Mouse (Mus musculus): ENCODE results near the gene Sh3rf1. TPM values are rescaled to one million over a fixed set of nuclear protein-coding genes. Genes with fewer than 3 reads are reported as not detected.

The Sh3rf1 gene
- 7.7 and 7.8 TPM in 2 replicates for polyA plus RNA-seq (2016; fragmentation: Nextera tagmentation; extraction: Ambion mirVana)

- Histone ChIP-seq H3K4me1 (peaks cover 17% of the 10 kb centered on the region), H3K27ac (peak within 1 kb of the TSS; percentile 94), H3K27me3 (ENCODE audit: low read depth, poor library complexity, severe bottlenecking) (0 out of 2 replicates have a peak, but pooled peaks cover 5% of the 10 kb centered on the region), H3K9me3 (replicated peaks) (no peaks in the 10 kb centered on the region), H3K36me3 (0 out of 2 replicates have a peak, but pooled peaks cover 3% of the 10 kb centered on the region), H3K4me3 (peak within 1 kb of the TSS; percentile 88)
- WGBS = under 1% methylated on average over 79 of the region's 84 CpGs
- DNase-seq (ENCODE audit: low spot score) = peak; percentile 85
Measured at GRCm38 (mm10) chr8:61223729-61224379, at the start of gene Sh3rf1. Gene Sh3rf1, plus strand, starts transcription at chr8:61223872.

- no peak overlapping the region for H3K27ac ChIP-seq
- no peaks in the 10 kb centered on the region for H3K36me3 ChIP-seq
- H3K4me3 ChIP-seq = no peak overlapping the region
- peak; percentile 31 for DNase-seq (ENCODE audit: low spot score)
- no peaks in the 10 kb centered on the region for H3K4me1 ChIP-seq
- H3K27me3 ChIP-seq (ENCODE audit: low read depth, poor library complexity, severe bottlenecking) = no peaks in the 10 kb centered on the region
- 57% methylated on average over 7 of the region's 7 CpGs for WGBS
- no peaks in the 10 kb centered on the region for H3K9me3 ChIP-seq (replicated peaks)
Measured at GRCm38 (mm10) chr8:61173921-61174492, 49.7 kb upstream of the Sh3rf1 start.

DNA sequence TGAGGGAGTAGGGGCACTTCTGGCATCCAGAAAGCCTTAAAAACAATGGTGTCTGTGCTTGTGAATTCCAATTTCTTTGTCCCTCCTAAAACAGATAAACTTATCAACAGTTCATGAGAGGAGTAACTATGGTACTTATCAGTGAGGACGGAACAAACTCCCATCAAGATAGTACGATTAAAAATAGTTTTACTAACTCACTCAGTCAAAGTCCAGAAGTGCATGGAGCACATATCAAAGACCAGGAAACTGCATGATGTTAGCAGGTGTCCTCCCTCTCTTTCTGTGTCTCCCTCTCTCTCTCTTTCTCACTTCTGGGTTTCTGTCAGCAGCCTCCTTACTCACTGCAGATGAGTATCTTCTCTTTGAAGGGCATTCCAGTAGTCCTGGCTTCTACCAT lies 47.8 kb upstream of the Sh3rf1 start:
- Histone ChIP-seq H3K4me1 (no peaks in the 10 kb centered on the region), H3K36me3 (no peaks in the 10 kb centered on the region), H3K4me3 (no peak overlapping the region), H3K27ac (no peak overlapping the region), H3K9me3 (replicated peaks) (no peaks in the 10 kb centered on the region), H3K27me3 (ENCODE audit: low read depth, poor library complexity, severe bottlenecking) (no peaks in the 10 kb centered on the region)
- 92% methylated on average over 2 of the region's 2 CpGs for WGBS
- DNase-seq (ENCODE audit: low spot score) = no peak

GRCm38 (mm10) chr8:61177680-61178593 lies 45.7 kb upstream of the Sh3rf1 start:
- H3K27ac ChIP-seq = no peak overlapping the region
- no peak overlapping the region for H3K4me3 ChIP-seq
- H3K27me3 ChIP-seq (ENCODE audit: low read depth, poor library complexity, severe bottlenecking) = no peaks in the 10 kb centered on the region
- H3K9me3 ChIP-seq (replicated peaks) = no peaks in the 10 kb centered on the region
- H3K36me3 ChIP-seq = no peaks in the 10 kb centered on the region
- DNase-seq (ENCODE audit: low spot score) = no peak
- no peaks in the 10 kb centered on the region for H3K4me1 ChIP-seq
- WGBS = 77% methylated on average over 12 of the region's 12 CpGs

GRCm38 (mm10) chr8:61178594-61179140 lies 45.0 kb upstream of the Sh3rf1 start:
- Histone ChIP-seq H3K27ac (no peak overlapping the region), H3K4me1 (no peaks in the 10 kb centered on the region), H3K4me3 (no peak overlapping the region), H3K36me3 (no peaks in the 10 kb centered on the region), H3K27me3 (ENCODE audit: low read depth, poor library complexity, severe bottlenecking) (no peaks in the 10 kb centered on the region), H3K9me3 (replicated peaks) (no peaks in the 10 kb centered on the region)
- whole genome bisulfite sequencing = 76% methylated on average over 11 of the region's 11 CpGs
- no peak for DNase-seq (ENCODE audit: low spot score)

DNA sequence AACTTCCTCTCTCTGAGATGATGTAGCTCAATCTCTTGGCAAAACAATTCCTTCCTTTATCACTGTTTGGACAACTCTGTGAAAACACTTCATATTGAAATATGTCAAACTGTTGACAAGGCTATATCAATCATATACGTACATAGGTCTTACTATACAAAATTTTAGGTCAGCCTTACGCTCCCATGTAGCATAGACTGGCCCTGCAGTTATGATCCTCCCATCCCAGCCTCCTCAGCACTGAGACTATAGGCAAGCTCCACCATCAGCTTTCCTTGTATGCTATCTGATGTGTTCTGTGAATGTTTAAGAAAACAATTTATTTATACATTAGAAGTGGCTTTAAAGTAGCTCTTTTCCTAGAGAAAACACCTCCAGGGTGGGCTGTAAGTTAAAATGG lies 42.1 kb upstream of the Sh3rf1 start:
- Histone ChIP-seq H3K27me3 (ENCODE audit: low read depth, poor library complexity, severe bottlenecking) (no peaks in the 10 kb centered on the region), H3K4me1 (no peaks in the 10 kb centered on the region), H3K4me3 (no peak overlapping the region), H3K27ac (no peak overlapping the region), H3K9me3 (replicated peaks) (no peaks in the 10 kb centered on the region), H3K36me3 (no peaks in the 10 kb centered on the region)
- 91% methylated on average over 2 of the region's 2 CpGs for WGBS
- no peak for DNase-seq (ENCODE audit: low spot score)

GRCm38 (mm10) chr8:61182020-61182419 lies 41.7 kb upstream of the Sh3rf1 start:
- H3K27me3 ChIP-seq (ENCODE audit: low read depth, poor library complexity, severe bottlenecking) = no peaks in the 10 kb centered on the region
- H3K9me3 ChIP-seq (replicated peaks) = no peaks in the 10 kb centered on the region
- no peak overlapping the region for H3K27ac ChIP-seq
- no peaks in the 10 kb centered on the region for H3K36me3 ChIP-seq
- no peak overlapping the region for H3K4me3 ChIP-seq
- 97% methylated on average over 4 of the region's 4 CpGs for WGBS
- no peaks in the 10 kb centered on the region for H3K4me1 ChIP-seq
- no peak for DNase-seq (ENCODE audit: low spot score)

- Histone ChIP-seq H3K36me3 (no peaks in the 10 kb centered on the region), H3K4me1 (no peaks in the 10 kb centered on the region), H3K27ac (no peak overlapping the region), H3K27me3 (ENCODE audit: low read depth, poor library complexity, severe bottlenecking) (no peaks in the 10 kb centered on the region), H3K4me3 (no peak overlapping the region), H3K9me3 (replicated peaks) (no peaks in the 10 kb centered on the region)
- DNase-seq (ENCODE audit: low spot score) = no peak
- WGBS = 81% methylated on average over 5 of the region's 5 CpGs
Measured at GRCm38 (mm10) chr8:61185274-61186198, 38.1 kb upstream of the Sh3rf1 start.

- peak; percentile 8 for DNase-seq (ENCODE audit: low spot score)
- no peaks in the 10 kb centered on the region for H3K4me1 ChIP-seq
- H3K27ac ChIP-seq = no peak overlapping the region
- WGBS = 91% methylated on average over 5 of the region's 5 CpGs
- no peak overlapping the region for H3K4me3 ChIP-seq
- H3K36me3 ChIP-seq = no peaks in the 10 kb centered on the region
- H3K27me3 ChIP-seq (ENCODE audit: low read depth, poor library complexity, severe bottlenecking) = no peaks in the 10 kb centered on the region
- no peaks in the 10 kb centered on the region for H3K9me3 ChIP-seq (replicated peaks)
Measured at GRCm38 (mm10) chr8:61194306-61194925, 29.3 kb upstream of the Sh3rf1 start.

DNA sequence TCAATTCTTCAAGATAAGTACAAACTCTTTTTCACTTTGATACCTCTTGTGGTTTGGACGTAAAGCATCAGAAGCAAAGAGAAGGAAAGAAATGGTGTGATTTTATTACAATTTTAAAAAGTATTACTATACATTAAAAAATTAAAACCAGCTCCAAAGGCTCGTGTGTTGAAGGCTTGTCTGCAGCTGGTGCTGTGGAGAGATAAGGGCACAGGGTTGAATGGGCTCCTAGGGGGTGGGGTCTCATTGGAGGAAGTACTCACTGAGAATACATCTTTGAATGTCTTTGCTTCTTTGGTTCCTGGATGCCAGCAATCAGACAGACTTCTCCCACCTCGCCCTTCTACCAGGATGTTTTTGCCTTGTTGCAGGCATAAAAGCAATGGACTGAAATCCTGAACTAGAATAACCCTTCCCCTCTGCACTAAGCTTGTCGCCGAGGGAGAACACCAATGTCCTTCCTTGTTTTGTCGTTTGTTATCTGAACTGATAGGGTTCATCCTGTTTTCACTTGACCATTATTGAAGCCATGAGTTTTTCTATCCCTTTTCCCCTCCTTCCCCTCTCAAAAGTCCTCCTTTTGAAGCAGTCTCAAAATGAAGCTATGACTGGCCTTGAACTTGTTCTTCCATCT lies 23.3 kb upstream of the Sh3rf1 start:
- no peaks in the 10 kb centered on the region for H3K9me3 ChIP-seq (replicated peaks)
- no peaks in the 10 kb centered on the region for H3K4me1 ChIP-seq
- no peak for DNase-seq (ENCODE audit: low spot score)
- no peaks in the 10 kb centered on the region for H3K27me3 ChIP-seq (ENCODE audit: low read depth, poor library complexity, severe bottlenecking)
- WGBS = 82% methylated on average over 6 of the region's 6 CpGs
- H3K27ac ChIP-seq = no peak overlapping the region
- H3K4me3 ChIP-seq = no peak overlapping the region
- no peaks in the 10 kb centered on the region for H3K36me3 ChIP-seq

- no peaks in the 10 kb centered on the region for H3K36me3 ChIP-seq
- no peaks in the 10 kb centered on the region for H3K9me3 ChIP-seq (replicated peaks)
- no peak overlapping the region for H3K27ac ChIP-seq
- DNase-seq (ENCODE audit: low spot score) = peak; percentile 25
- WGBS = 89% methylated on average over 5 of the region's 5 CpGs
- H3K4me1 ChIP-seq = no peaks in the 10 kb centered on the region
- no peak overlapping the region for H3K4me3 ChIP-seq
- H3K27me3 ChIP-seq (ENCODE audit: low read depth, poor library complexity, severe bottlenecking) = no peaks in the 10 kb centered on the region
Measured at GRCm38 (mm10) chr8:61203035-61203826, 20.4 kb upstream of the Sh3rf1 start.

Data from limb, embryonic 10.5 days (tissue).